Mouse (Mus musculus): ENCODE results near the gene Gm11634.

Gm11634 gene

GRCm38 (mm10) chr11:101568421-101568820, 30.6 kb downstream of the Gm11634 start:
- DNase-seq (ENCODE audit: low read depth, low spot score): no peak

- DNase-seq (ENCODE audit: low read depth, low spot score): peak; percentile 74
Observed at GRCm38 (mm10) chr11:101562391-101562790, 36.7 kb downstream of the Gm11634 start.

- DNase-seq (ENCODE audit: low read depth, low spot score): no peak
Observed at GRCm38 (mm10) chr11:101556954-101557353, 42.1 kb downstream of the Gm11634 start.

- DNase-seq (ENCODE audit: low read depth, low spot score): no peak
Observed at GRCm38 (mm10) chr11:101556541-101556940, 42.5 kb downstream of the Gm11634 start.

GRCm38 (mm10) chr11:101553354-101553930, 45.6 kb downstream of the Gm11634 start:
- DNase-seq (ENCODE audit: low read depth, low spot score): no peak

- peak; percentile 99 for DNase-seq (ENCODE audit: low read depth, low spot score)
Observed at GRCm38 (mm10) chr11:101552476-101553300, 46.4 kb downstream of the Gm11634 start.

- DNase-seq (ENCODE audit: low read depth, low spot score): peak; percentile 98
Observed at GRCm38 (mm10) chr11:101551751-101552475, 47.1 kb downstream of the Gm11634 start, which contains the start of the genes Brca1 and Nbr1. Gene Brca1 (minus strand): TSS chr11:101551955. Gene Nbr1 (plus strand): TSS chr11:101552149.

GRCm38 (mm10) chr11:101548526-101548925, 50.5 kb downstream of the Gm11634 start:
- DNase-seq (ENCODE audit: low read depth, low spot score): no peak

GRCm38 (mm10) chr11:101544132-101544531, 54.9 kb downstream of the Gm11634 start:
- DNase-seq (ENCODE audit: low read depth, low spot score): no peak
